ENCODE assay signal across 8 mouse cellular contexts in the genomic region with DNA sequence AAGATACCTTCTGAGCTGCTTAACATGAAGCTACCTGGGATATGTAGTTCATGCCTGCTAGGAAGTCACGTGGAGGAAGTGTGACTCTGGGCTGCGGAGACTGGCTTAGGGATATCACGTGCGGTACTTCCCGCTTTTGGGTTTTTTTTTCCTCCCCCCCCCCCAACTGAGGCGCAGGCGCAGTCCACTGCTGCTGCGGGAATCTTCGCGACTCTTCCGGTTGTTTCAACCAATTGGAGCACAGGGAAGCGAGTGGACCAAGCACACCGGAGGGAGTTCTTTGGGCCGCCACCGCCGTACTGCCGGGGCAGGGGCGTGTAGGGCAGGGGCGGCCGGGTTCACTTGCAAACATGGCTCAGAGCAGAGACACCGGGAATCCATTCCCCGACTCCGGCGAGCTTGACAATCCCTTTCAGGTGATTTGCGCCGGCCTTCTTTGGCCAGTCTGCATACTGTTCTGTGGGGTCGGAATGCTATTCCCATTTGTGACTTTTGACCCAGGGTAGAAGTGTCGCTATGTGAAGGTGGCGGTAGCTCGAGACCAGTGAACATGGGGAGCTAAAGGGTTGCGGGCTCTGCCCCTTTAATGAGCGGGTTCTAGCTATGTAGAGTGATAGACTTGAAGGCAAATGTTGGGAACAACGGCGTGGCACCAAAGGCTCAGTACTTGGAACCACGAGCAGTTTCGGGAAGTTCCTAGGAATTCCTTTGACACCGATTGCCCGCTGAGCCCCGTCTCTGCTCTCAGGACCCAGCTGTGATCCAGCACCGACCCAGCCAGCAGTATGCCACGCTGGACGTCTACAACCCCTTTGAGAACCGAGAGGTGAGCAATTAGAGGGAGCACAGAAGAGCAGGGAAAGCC. TPM values are rescaled to one million over a fixed set of nuclear protein-coding genes. Genes with fewer than 3 reads are reported as not detected.
DNase-seq lines count a peak whose midpoint lies in the region; ATAC-seq and TF ChIP-seq lines count a peak whose summit lies in the region.

A gene (plus strand): TSS at position 232 of the 865 bp plus-strand sequence.

- peak; percentile 97 for DNase-seq in A20 (ENCODE audit: low read depth, low spot score)
- DNase-seq in heart, adult 9 months (ENCODE audit: low spot score in 2 of 2), result peak; percentile 89 to 90
- peak; percentile 41 to 47 for DNase-seq in monocyte, adult 2 months (ENCODE audit: low read depth in 1 of 2, low spot score in 2 of 2)
- peak; percentile 87 to 90 for DNase-seq in spleen, postnatal 36 days (ENCODE audit: low spot score in 2 of 2)

- H3K9me3 ChIP-seq in kidney, embryonic 14.5 days (ENCODE audit: control insufficient read depth, low read length), result no peaks in the 10 kb centered on the region
- H3K9me3 ChIP-seq in limb, embryonic 15.5 days, result no peaks in the 10 kb centered on the region

- H3K27ac ChIP-seq in bone marrow macrophage, adult 2 months (ENCODE audit: insufficient read depth, low read depth, low read length), result peak within 1 kb of the TSS; percentile 64
- H3K27ac ChIP-seq in embryonic fibroblast, embryonic 13.5 days (ENCODE audit: insufficient read depth, low read length), result peak within 1 kb of the TSS; percentile 59
- peak within 1 kb of the TSS; percentile 75 for H3K27ac ChIP-seq in kidney, embryonic 14.5 days (ENCODE audit: low read depth, low read length)
- H3K27ac ChIP-seq in limb, embryonic 15.5 days, result peak within 1 kb of the TSS; percentile 86

- H3K4me1 ChIP-seq in bone marrow macrophage, adult 2 months (ENCODE audit: control insufficient read depth, insufficient read depth, low read length), result peaks cover 7% of the 10 kb centered on the region
- peaks cover 2% of the 10 kb centered on the region; the same call in 1 of the 2 replicates for H3K4me1 ChIP-seq in embryonic fibroblast, embryonic 13.5 days (ENCODE audit: control insufficient read depth, insufficient read depth, low read length)
- peaks cover 8% of the 10 kb centered on the region; the same call in 1 of the 2 replicates for H3K4me1 ChIP-seq in kidney, embryonic 14.5 days (ENCODE audit: control insufficient read depth, insufficient read depth, low read length)
- peaks cover 16% of the 10 kb centered on the region for H3K4me1 ChIP-seq in limb, embryonic 15.5 days

- peak within 1 kb of the TSS; percentile 74 for H3K4me3 ChIP-seq in bone marrow macrophage, adult 2 months (ENCODE audit: insufficient read depth, low read length)
- H3K4me3 ChIP-seq in embryonic fibroblast, embryonic 13.5 days (ENCODE audit: insufficient read depth, low read length), result peak within 1 kb of the TSS; percentile 89
- peak within 1 kb of the TSS; percentile 77 for H3K4me3 ChIP-seq in kidney, embryonic 14.5 days (ENCODE audit: low read length)
- H3K4me3 ChIP-seq in limb, embryonic 15.5 days, result peak within 1 kb of the TSS; percentile 79

- TF ChIP-seq CTCF in bone marrow macrophage, adult 2 months (IDR thresholded peaks at IDR 0.05; ENCODE audit: low read depth, low read length), result no peak
- TF ChIP-seq CTCF in embryonic fibroblast, embryonic 13.5 days (IDR thresholded peaks at IDR 0.05; ENCODE audit: borderline replicate concordance, insufficient read depth, low read length), result no peak

- H3K9ac ChIP-seq in kidney, embryonic 14.5 days (ENCODE audit: low read depth, low read length), result peak within 1 kb of the TSS; percentile 84
- peak within 1 kb of the TSS; percentile 85 for H3K9ac ChIP-seq in limb, embryonic 15.5 days

- H3K36me3 ChIP-seq in kidney, embryonic 14.5 days (ENCODE audit: control insufficient read depth, insufficient read depth, low read length), result peaks cover 79% of the 10 kb centered on the region
- H3K36me3 ChIP-seq in limb, embryonic 15.5 days, result peaks cover 75% of the 10 kb centered on the region

- H3K27me3 ChIP-seq in kidney, embryonic 14.5 days (ENCODE audit: control insufficient read depth, insufficient read depth, low read length), result no peaks in the 10 kb centered on the region
- no peaks in the 10 kb centered on the region for H3K27me3 ChIP-seq in limb, embryonic 15.5 days

- H3K4me2 ChIP-seq in kidney, embryonic 14.5 days (replicated peaks; ENCODE audit: low read depth, low read length), result peak within 1 kb of the TSS; percentile 68
- H3K4me2 ChIP-seq in limb, embryonic 15.5 days, result peak within 1 kb of the TSS; percentile 81

- under 1% methylated on average over 43 of the region's 43 CpGs for WGBS in kidney, embryonic 14.5 days
- under 1% methylated on average over 43 of the region's 43 CpGs for WGBS in limb, embryonic 15.5 days

- peak; percentile 93 for ATAC-seq in kidney, embryonic 14.5 days (ENCODE audit: low FRiP score, low TSS enrichment)
- ATAC-seq in limb, embryonic 15.5 days (ENCODE audit: insufficient number of reproducible peaks, low FRiP score, low TSS enrichment, low read depth), result peak; percentile 91

- TF ChIP-seq POLR2A in bone marrow macrophage, adult 2 months (IDR thresholded peaks at IDR 0.05; ENCODE audit: borderline replicate concordance, low read depth, low read length), result no peak
- TF ChIP-seq POLR2A in embryonic fibroblast, embryonic 13.5 days (IDR thresholded peaks at IDR 0.05; ENCODE audit: low read depth, low read length), result peak; percentile 73

RNA-seq across cellular contexts. Expression of the gene that starts here (rescaled TPM):
- polyA plus RNA-seq in bone marrow macrophage, adult 2 months (2012; ENCODE audit: insufficient read depth, insufficient read length, missing spikeins), result 76.5 and 77.9 TPM in 2 replicates
- 75.7 and 91.2 TPM in 2 replicates for polyA plus RNA-seq in embryonic fibroblast, embryonic 13.5 days (2011; ENCODE audit: insufficient read length, low read depth, missing spikeins)
- 84.6 and 107 TPM in 2 replicates for polyA plus RNA-seq in kidney, embryonic 14.5 days (2014; fragmentation: Nextera tagmentation; extraction: Ambion mirVana)
- 101 and 115 TPM in 2 replicates for polyA plus RNA-seq in limb, embryonic 15.5 days (2015; fragmentation: Nextera tagmentation; extraction: Ambion mirVana)

Comparison
In these comparisons a context has a peak if more than half of its experiments do, and no peak if none do; other contexts are left out.
1. Peak in every context shown above with its lines: DNase-seq, ATAC-seq, H3K4me3 ChIP-seq and H3K27ac ChIP-seq.
2. DNase-seq: peak in every context shown above with its lines; median percentile 97 in A20; 90 in heart, adult 9 months; 88 in spleen, postnatal 36 days; 44 in monocyte, adult 2 months.